Comparison of ENCODE assay signal across 8 mouse cellular contexts in genomic region chr5:123067395-123067995, GRCm38 (mm10). TPM values are rescaled to one million over a fixed set of nuclear protein-coding genes. Genes with fewer than 3 reads are reported as not detected.
A peak's percentile ranks its signal among the peaks of the same experiment; 100 is the strongest.
DNase-seq lines count a peak whose midpoint lies in the region; ATAC-seq and TF ChIP-seq lines count a peak whose summit lies in the region.

No protein-coding gene starts in this region.

- no peak overlapping the region for H3K9ac ChIP-seq in forebrain, postnatal 0 days
- no peak overlapping the region for H3K9ac ChIP-seq in forebrain, embryonic 13.5 days
- H3K9ac ChIP-seq in MEL (ENCODE audit: control insufficient read depth, low read depth, low read length, poor library complexity, severe bottlenecking) = peak overlapping the region; percentile 49
- H3K9ac ChIP-seq in heart, embryonic 11.5 days (ENCODE audit: low read depth, low read length) = no peak overlapping the region
- no peak overlapping the region; the same call in 1 of the 2 replicates for H3K9ac ChIP-seq in liver, embryonic 12.5 days

- no peaks in the 10 kb centered on the region for H3K79me2 ChIP-seq in MEL (ENCODE audit: control insufficient read depth, insufficient read depth, low read length, poor library complexity)

- peak; percentile 70 for ATAC-seq in forebrain, postnatal 0 days
- ATAC-seq in forebrain, embryonic 13.5 days = no peak
- ATAC-seq in heart, embryonic 11.5 days (replicated peaks; ENCODE audit: insufficient number of reproducible peaks, low FRiP score, low TSS enrichment) = 0 out of 2 replicates have a peak, but pooled peaks have one; percentile 35
- peak; percentile 79 for ATAC-seq in liver, embryonic 12.5 days

- intact Hi-C loops in gastrocnemius, postnatal 14 days (cut with DNase I; ENCODE audit: low total_unique reads) = loop anchor here (5.0 kb wide), 1 partner anchor 50 kb away; no protein-coding TSS in a partner anchor

- no peaks in the 10 kb centered on the region for H3K27me3 ChIP-seq in forebrain, postnatal 0 days (ENCODE audit: insufficient read depth, low read length)
- H3K27me3 ChIP-seq in forebrain, embryonic 13.5 days = no peaks in the 10 kb centered on the region
- H3K27me3 ChIP-seq in MEL (ENCODE audit: control insufficient read depth in 1 of 2, insufficient read depth in 2 of 2, low read length in 2 of 2) = no peaks in the 10 kb centered on the region
- no peaks in the 10 kb centered on the region for H3K27me3 ChIP-seq in heart, embryonic 11.5 days (ENCODE audit: control insufficient read depth, insufficient read depth, low read length)
- no peaks in the 10 kb centered on the region for H3K27me3 ChIP-seq in liver, embryonic 12.5 days (replicated peaks)

- no peak overlapping the region for H3K4me3 ChIP-seq in forebrain, postnatal 0 days (ENCODE audit: low read depth, low read length)
- H3K4me3 ChIP-seq in forebrain, embryonic 13.5 days = no peak overlapping the region
- 0 out of 4 replicates have a peak overlapping the region, but pooled peaks have one; percentile 1 to 18 for H3K4me3 ChIP-seq in MEL (ENCODE audit: control insufficient read depth in 1 of 2, insufficient read depth in 1 of 2, low read depth in 2 of 2, low read length in 2 of 2)
- H3K4me3 ChIP-seq in heart, embryonic 11.5 days (ENCODE audit: low read depth, low read length) = no peak overlapping the region
- no peak overlapping the region for H3K4me3 ChIP-seq in liver, embryonic 12.5 days

- no peaks in the 10 kb centered on the region for H3K36me3 ChIP-seq in forebrain, postnatal 0 days (ENCODE audit: insufficient read depth)
- H3K36me3 ChIP-seq in forebrain, embryonic 13.5 days (ENCODE audit: poor library complexity, severe bottlenecking) = no peaks in the 10 kb centered on the region
- H3K36me3 ChIP-seq in MEL (ENCODE audit: control insufficient read depth in 1 of 2, insufficient read depth in 2 of 2, low read length in 2 of 2) = peaks cover 0 to 4% of the 10 kb centered on the region in 2 experiments; a peak in 1 of 4 replicates
- H3K36me3 ChIP-seq in heart, embryonic 11.5 days (ENCODE audit: control insufficient read depth, insufficient read depth, low read length) = no peaks in the 10 kb centered on the region
- no peaks in the 10 kb centered on the region for H3K36me3 ChIP-seq in liver, embryonic 12.5 days

- no peak overlapping the region for H3K4me2 ChIP-seq in forebrain, postnatal 0 days (ENCODE audit: low read depth)
- H3K4me2 ChIP-seq in forebrain, embryonic 13.5 days = no peak overlapping the region
- H3K4me2 ChIP-seq in heart, embryonic 11.5 days = 0 out of 2 replicates have a peak overlapping the region, but pooled peaks have one; percentile 24
- peak overlapping the region; percentile 14; the same call in 1 of the 2 replicates for H3K4me2 ChIP-seq in liver, embryonic 12.5 days

- TF ChIP-seq EP300 in MEL (IDR thresholded peaks at IDR 0.05; ENCODE audit: low read depth in 1 of 2, low read length in 2 of 2) = no peak

- H3K27ac ChIP-seq in forebrain, postnatal 0 days (ENCODE audit: low read depth, low read length) = no peak overlapping the region
- no peak overlapping the region for H3K27ac ChIP-seq in forebrain, embryonic 13.5 days
- peak overlapping the region; percentile 58 for H3K27ac ChIP-seq in MEL (ENCODE audit: control insufficient read depth, low read depth, low read length)
- peak overlapping the region; percentile 29; the same call in 1 of the 2 replicates for H3K27ac ChIP-seq in heart, embryonic 11.5 days (ENCODE audit: low read depth, low read length)
- H3K27ac ChIP-seq in liver, embryonic 12.5 days = peak overlapping the region; percentile 53

- TF ChIP-seq RAD21 in MEL (IDR thresholded peaks at IDR 0.05; ENCODE audit: low read depth, low read length) = peak; percentile 84

- no peaks in the 10 kb centered on the region for H3K9me3 ChIP-seq in forebrain, postnatal 0 days (ENCODE audit: low read length)
- H3K9me3 ChIP-seq in forebrain, embryonic 13.5 days (replicated peaks) = no peaks in the 10 kb centered on the region
- H3K9me3 ChIP-seq in MEL (replicated peaks; ENCODE audit: insufficient read depth, low read length) = no peaks in the 10 kb centered on the region
- H3K9me3 ChIP-seq in heart, embryonic 11.5 days (replicated peaks; ENCODE audit: control insufficient read depth, low read length) = no peaks in the 10 kb centered on the region
- H3K9me3 ChIP-seq in liver, embryonic 12.5 days (replicated peaks) = no peaks in the 10 kb centered on the region

- peak in 1 of 2 experiments; percentile 74; a peak in 2 of 4 replicates for TF ChIP-seq POLR2A in MEL (IDR thresholded peaks at IDR 0.05; ENCODE audit: control insufficient read depth in 1 of 2, insufficient read depth in 1 of 2, low read depth in 1 of 2, low read length in 2 of 2, poor library complexity in 1 of 2)

- DNase-seq in forebrain, postnatal 0 days = peak; percentile 50
- DNase-seq in MEL (ENCODE audit: low read depth, low spot score) = peak; percentile 94
- DNase-seq in testis, postnatal 10 days (ENCODE audit: low spot score) = no peak
- DNase-seq in gastrocnemius, postnatal 14 days = no peak
- no peak for DNase-seq in cerebellum, postnatal 36 days

- no peaks in the 10 kb centered on the region for H3K4me1 ChIP-seq in forebrain, postnatal 0 days (ENCODE audit: insufficient read depth)
- H3K4me1 ChIP-seq in forebrain, embryonic 13.5 days = no peaks in the 10 kb centered on the region
- peaks cover 0 to 6% of the 10 kb centered on the region in 2 experiments; a peak in 1 of 4 replicates for H3K4me1 ChIP-seq in MEL (ENCODE audit: control insufficient read depth in 1 of 2, insufficient read depth in 2 of 2, low read length in 2 of 2)
- H3K4me1 ChIP-seq in heart, embryonic 11.5 days (ENCODE audit: control insufficient read depth, insufficient read depth, low read length) = 0 out of 2 replicates have a peak, but pooled peaks cover 3% of the 10 kb centered on the region
- peaks cover 9% of the 10 kb centered on the region for H3K4me1 ChIP-seq in liver, embryonic 12.5 days

- 26% methylated on average over 6 of the region's 6 CpGs for WGBS in forebrain, postnatal 0 days
- WGBS in forebrain, embryonic 13.5 days = 33% methylated on average over 6 of the region's 6 CpGs
- 15% methylated on average over 6 of the region's 6 CpGs for WGBS in heart, embryonic 11.5 days (ENCODE audit: insufficient replicate concordance)
- 16% methylated on average over 6 of the region's 6 CpGs for WGBS in liver, embryonic 12.5 days (ENCODE audit: insufficient replicate concordance)

- peak; percentile 49 for TF ChIP-seq CTCF in forebrain, postnatal 0 days (IDR thresholded peaks at IDR 0.05; ENCODE audit: low read depth)
- peak; percentile 6 to 85 (median 47); a peak in 4 of 6 replicates for TF ChIP-seq CTCF in MEL (IDR thresholded peaks at IDR 0.05 in 2 of 3, conservative IDR thresholded peaks at IDR 0.05 in 1 of 3; ENCODE audit: control insufficient read depth in 1 of 3, insufficient read depth in 1 of 3, low read depth in 2 of 3, low read length in 3 of 3, poor library complexity in 1 of 3, severe bottlenecking in 1 of 3)

TF ChIP-seq in MEL, 35 proteins besides CTCF, POLR2A, EP300 and RAD21 (continues in another document):
- peak; percentile 69; the same call in 1 of the 2 replicates for TF ChIP-seq ZMIZ1 (IDR thresholded peaks at IDR 0.05; ENCODE audit: low read depth, low read length)
- TF ChIP-seq NELFE (IDR thresholded peaks at IDR 0.05; ENCODE audit: low read depth, low read length) = peak; percentile 57
- TF ChIP-seq POLR2AphosphoS5 (IDR thresholded peaks at IDR 0.05; ENCODE audit: borderline replicate concordance, low read depth, low read length) = no peak
- TF ChIP-seq SMC3 (IDR thresholded peaks at IDR 0.05; ENCODE audit: low read depth, low read length) = peak; percentile 67
- TF ChIP-seq MEF2A (IDR thresholded peaks at IDR 0.05; ENCODE audit: extremely low read depth, insufficient replicate concordance, low read depth, low read length, poor library complexity, severe bottlenecking) = no peak
- TF ChIP-seq HCFC1 (IDR thresholded peaks at IDR 0.05; ENCODE audit: low read depth, low read length) = peak; percentile 41; the same call in 1 of the 2 replicates
- TF ChIP-seq TBP (IDR thresholded peaks at IDR 0.05; ENCODE audit: low read depth, low read length) = peak; percentile 79

RNA-seq across cellular contexts. Expression of gene Tmem120b, which starts 0.7 kb away (rescaled TPM):
- total RNA-seq in forebrain, postnatal 0 days (2014; rRNA removed) = 18.0 and 18.1 TPM in 2 replicates
- polyA plus RNA-seq in forebrain, postnatal 0 days (2015; fragmentation: Nextera tagmentation; extraction: Ambion mirVana) = 21.2 and 22.2 TPM in 2 replicates
- 10.9 and 11.0 TPM in 2 replicates for polyA plus RNA-seq in forebrain, embryonic 13.5 days (2015; fragmentation: Nextera tagmentation; extraction: Ambion mirVana)
- total RNA-seq in MEL (2012; rRNA removed) = 4.3 and 6.8 TPM in 2 replicates
- polyA plus RNA-seq in MEL (2012; ENCODE audit: insufficient read depth in 1 of 2, insufficient read length in 2 of 2, low read depth in 1 of 2, low replicate concordance in 2 of 2, missing spikeins in 1 of 2) = 1 to 10 TPM in 1 of 2 experiments, not detected in 1; 5.6 TPM
- 9.6 and 11.4 TPM in 2 replicates for polyA plus RNA-seq in heart, embryonic 11.5 days (2014; fragmentation: Nextera tagmentation; extraction: Ambion mirVana)
- polyA plus RNA-seq in liver, embryonic 12.5 days (2016; fragmentation: Nextera tagmentation; extraction: Ambion mirVana) = 28.2 and 30.3 TPM in 2 replicates
- 10 to 100 TPM; 11.9 TPM for total RNA-seq in gastrocnemius, postnatal 14 days (2021)

RNA-seq across cellular contexts. Expression of gene Morn3, which starts 20.7 kb away (rescaled TPM):
- total RNA-seq in forebrain, postnatal 0 days (2014; rRNA removed) = 0.23 TPM in 1 of 2 replicates, not detected in the other
- 1.1 and 1.5 TPM in 2 replicates for polyA plus RNA-seq in forebrain, postnatal 0 days (2015; fragmentation: Nextera tagmentation; extraction: Ambion mirVana)
- 0.79 and 1.1 TPM in 2 replicates for polyA plus RNA-seq in forebrain, embryonic 13.5 days (2015; fragmentation: Nextera tagmentation; extraction: Ambion mirVana)
- not detected in 2 replicates for total RNA-seq in MEL (2012; rRNA removed)
- polyA plus RNA-seq in MEL (2012; ENCODE audit: insufficient read depth in 1 of 2, insufficient read length in 2 of 2, low read depth in 1 of 2, low replicate concordance in 2 of 2, missing spikeins in 1 of 2) = not detected
- polyA plus RNA-seq in heart, embryonic 11.5 days (2014; fragmentation: Nextera tagmentation; extraction: Ambion mirVana) = 0.69 TPM in 1 of 2 replicates, not detected in the other
- not detected in 2 replicates for polyA plus RNA-seq in liver, embryonic 12.5 days (2016; fragmentation: Nextera tagmentation; extraction: Ambion mirVana)
- not detected for total RNA-seq in gastrocnemius, postnatal 14 days (2021)

RNA-seq across cellular contexts. Expression of gene Orai1, which starts 52.6 kb away (rescaled TPM):
- total RNA-seq in forebrain, postnatal 0 days (2014; rRNA removed) = 13.8 and 19.4 TPM in 2 replicates
- polyA plus RNA-seq in forebrain, postnatal 0 days (2015; fragmentation: Nextera tagmentation; extraction: Ambion mirVana) = 10.7 and 14.4 TPM in 2 replicates
- 10.6 and 10.8 TPM in 2 replicates for polyA plus RNA-seq in forebrain, embryonic 13.5 days (2015; fragmentation: Nextera tagmentation; extraction: Ambion mirVana)
- 4.5 and 4.7 TPM in 2 replicates for total RNA-seq in MEL (2012; rRNA removed)
- polyA plus RNA-seq in MEL (2012; ENCODE audit: insufficient read depth in 1 of 2, insufficient read length in 2 of 2, low read depth in 1 of 2, low replicate concordance in 2 of 2, missing spikeins in 1 of 2) = 10 to 100 TPM in 1 of 2 experiments, not detected in 1; 13.3 TPM
- polyA plus RNA-seq in heart, embryonic 11.5 days (2014; fragmentation: Nextera tagmentation; extraction: Ambion mirVana) = 12.5 and 15.1 TPM in 2 replicates
- polyA plus RNA-seq in liver, embryonic 12.5 days (2016; fragmentation: Nextera tagmentation; extraction: Ambion mirVana) = 11.6 and 11.9 TPM in 2 replicates
- total RNA-seq in gastrocnemius, postnatal 14 days (2021) = 10 to 100 TPM; 39.5 to 47.6 TPM

Comparison
In these comparisons a context has a peak if more than half of its experiments do, and no peak if none do; other contexts are left out.
1. DNase-seq: peak in forebrain, postnatal 0 days (single experiment) and MEL (single experiment); none in testis, postnatal 10 days (single experiment), gastrocnemius, postnatal 14 days (single experiment) and cerebellum, postnatal 36 days (0 of 2).
2. H3K27ac ChIP-seq: peak in MEL (single experiment), heart, embryonic 11.5 days (single experiment) and liver, embryonic 12.5 days (single experiment); none in forebrain, postnatal 0 days (single experiment) and forebrain, embryonic 13.5 days (single experiment).
3. H3K4me2 ChIP-seq: peak in heart, embryonic 11.5 days (single experiment) and liver, embryonic 12.5 days (single experiment); none in forebrain, postnatal 0 days (single experiment) and forebrain, embryonic 13.5 days (single experiment).
4. H3K4me3 ChIP-seq: peak in MEL (2 of 2); none in forebrain, postnatal 0 days (single experiment), forebrain, embryonic 13.5 days (single experiment), heart, embryonic 11.5 days (single experiment) and liver, embryonic 12.5 days (single experiment).